Mouse (Mus musculus): ENCODE results near the gene Suco.

GRCm38 (mm10) chr1:161798866-161799265, 77.6 kb downstream of the Suco start:
- TF ChIP-seq CTCF (IDR thresholded peaks at IDR 0.05) = no peak
- no peak for TF ChIP-seq EP300 (IDR thresholded peaks at IDR 0.05)
